Mouse (Mus musculus): ENCODE data around the gene Brinp3. TPM values are rescaled to one million over a fixed set of nuclear protein-coding genes. Genes with fewer than 3 reads are reported as not detected.

The Brinp3 gene
- not detected for total RNA-seq (2021)
- long read RNA-seq, experiment 1: 0 reads
- long read RNA-seq, experiment 2: 0 reads

DNA sequence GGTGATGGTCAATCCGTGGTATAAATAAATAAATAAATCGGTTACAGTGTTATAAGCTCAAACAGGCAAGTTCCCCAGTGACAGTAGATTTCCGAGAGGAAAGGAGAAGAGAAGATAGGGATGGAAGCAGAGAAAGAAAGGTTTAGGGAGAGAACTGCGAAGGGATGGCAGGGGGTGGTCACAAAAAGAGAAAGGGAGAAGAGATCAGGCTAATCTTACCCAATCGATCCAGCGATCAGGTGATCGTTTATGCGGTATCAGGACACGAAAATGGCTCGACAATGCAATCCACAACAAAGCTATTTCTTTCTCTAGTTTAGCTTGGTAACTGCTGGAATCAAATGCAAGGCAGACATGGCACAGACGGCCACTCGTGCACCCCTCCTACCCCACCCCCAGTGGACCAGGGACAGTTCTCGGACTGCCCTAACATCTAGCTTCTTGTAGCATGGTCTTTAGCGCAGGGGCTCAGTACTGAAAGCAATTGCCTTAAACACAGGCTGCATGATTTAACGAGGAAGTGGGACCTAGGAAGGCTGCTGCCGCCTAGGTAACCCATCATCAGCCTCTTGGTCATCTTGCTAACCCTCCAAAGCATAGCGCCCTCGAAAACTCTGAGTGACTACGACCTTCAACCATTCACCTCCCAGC lies at the start of gene Brinp3:
Brinp3 (plus strand) TSS at position 80 of the 651 bp plus-strand sequence.
- no peak for DNase-seq
- intact Hi-C loops (cut with DNase I): no loop called here
- H3K27ac ChIP-seq: no peak within 1 kb of the TSS
- H3K4me3 ChIP-seq: peak within 1 kb of the TSS; percentile 23; the same call in 1 of the 2 replicates
- TF ChIP-seq CTCF (IDR thresholded peaks at IDR 0.05): no peak

GRCm38 (mm10) chr1:146494221-146494620 lies 339 bp upstream of the Brinp3 start:
- 0 out of 2 replicates have a peak overlapping the region, but pooled peaks have one; percentile 23 for H3K4me3 ChIP-seq
- intact Hi-C loops (cut with DNase I): no loop called here
- DNase-seq: no peak
- no peak for TF ChIP-seq CTCF (IDR thresholded peaks at IDR 0.05)
- H3K27ac ChIP-seq: no peak overlapping the region

- no peak for TF ChIP-seq CTCF (IDR thresholded peaks at IDR 0.05)
- intact Hi-C loops (cut with DNase I): no loop called here
- no peak overlapping the region for H3K4me3 ChIP-seq
- no peak for DNase-seq
- no peak overlapping the region for H3K27ac ChIP-seq
These were observed 826 bp downstream of the Brinp3 start for GRCm38 (mm10) chr1:146495386-146495785.

DNA sequence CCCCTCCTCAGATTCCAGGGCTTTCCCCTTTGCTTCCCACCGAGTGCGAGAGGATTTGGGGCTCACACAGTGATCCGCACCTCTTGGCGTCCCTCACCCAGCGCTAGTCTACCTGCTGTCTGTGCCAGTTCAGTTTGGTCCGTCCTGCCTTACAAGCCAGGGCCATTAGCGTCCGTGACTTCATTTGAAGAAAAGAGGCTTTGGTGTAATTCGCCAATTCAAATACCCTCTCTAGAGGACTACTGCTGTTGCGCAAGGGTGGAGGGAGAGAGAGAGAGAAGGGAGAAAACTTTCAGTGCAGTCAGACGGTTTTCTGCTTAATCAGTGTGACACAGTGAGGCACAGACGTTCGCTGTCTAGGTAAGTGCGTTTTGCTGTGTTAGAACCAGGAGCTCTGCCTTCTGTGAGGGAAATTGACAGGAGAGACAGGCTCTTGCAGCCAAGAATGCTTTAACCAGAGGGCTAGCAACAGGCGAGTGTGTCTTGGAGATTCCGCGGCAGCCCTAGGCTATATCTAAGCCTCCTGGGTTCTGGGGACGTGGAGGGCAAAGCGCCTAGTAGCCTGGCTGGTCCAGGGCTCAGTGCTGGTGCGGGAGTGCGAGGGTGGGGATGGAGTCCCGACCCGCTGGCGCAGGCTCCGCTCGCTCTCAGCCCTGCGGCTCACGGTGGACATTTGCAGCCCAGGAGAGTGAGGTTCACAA lies 3.0 kb downstream of the Brinp3 start:
- H3K27ac ChIP-seq: no peak overlapping the region
- intact Hi-C loops (cut with DNase I): no loop called here
- TF ChIP-seq CTCF (IDR thresholded peaks at IDR 0.05): no peak
- H3K4me3 ChIP-seq: peak overlapping the region; percentile 35
- no peak for DNase-seq

DNA sequence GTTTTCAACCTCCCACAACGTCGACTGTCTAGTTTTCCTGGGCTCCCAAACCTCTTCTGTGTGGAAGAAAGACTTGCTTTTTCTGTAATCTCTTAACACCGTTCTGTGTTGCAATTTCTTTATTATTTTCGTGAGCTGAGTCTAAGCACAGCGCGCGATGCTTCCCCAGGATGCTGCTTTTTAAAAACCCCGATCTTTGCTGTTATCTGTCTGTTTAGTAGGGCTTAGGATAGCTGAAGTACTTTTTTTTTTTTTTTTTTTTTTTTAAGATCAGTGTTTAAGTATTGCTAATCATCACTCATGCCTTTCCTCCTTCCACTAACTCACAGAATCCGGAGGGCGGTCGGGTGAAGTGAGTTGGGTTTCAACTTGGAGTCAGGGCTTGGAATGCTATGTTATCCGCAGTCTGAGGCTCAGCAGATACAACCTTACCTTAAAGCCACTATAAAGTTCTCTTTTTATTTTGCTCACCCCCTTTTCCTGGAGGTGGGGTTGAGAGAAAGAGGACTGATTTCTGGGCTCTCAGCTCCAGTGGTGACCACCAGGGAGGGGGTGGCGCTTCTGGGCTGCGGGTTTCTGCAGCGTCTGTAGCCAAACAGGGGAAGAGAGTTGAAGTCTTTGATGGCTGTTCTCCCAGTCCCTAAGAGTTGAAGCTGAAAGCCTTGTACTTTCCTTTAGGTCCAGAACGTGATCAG lies 3.7 kb downstream of the Brinp3 start:
- intact Hi-C loops (cut with DNase I): no loop called here
- peak overlapping the region; percentile 35 for H3K4me3 ChIP-seq
- TF ChIP-seq CTCF (IDR thresholded peaks at IDR 0.05): no peak
- no peak for DNase-seq
- no peak overlapping the region for H3K27ac ChIP-seq

- no peak for TF ChIP-seq CTCF (IDR thresholded peaks at IDR 0.05)
- H3K27ac ChIP-seq: no peak overlapping the region
- H3K4me3 ChIP-seq: no peak overlapping the region
- intact Hi-C loops (cut with DNase I): no loop called here
- no peak for DNase-seq
These were observed 4.2 kb downstream of the Brinp3 start for GRCm38 (mm10) chr1:146498780-146499114.

GRCm38 (mm10) chr1:146515377-146515776 lies 20.8 kb downstream of the Brinp3 start:
- intact Hi-C loops (cut with DNase I): no loop called here
- no peak overlapping the region for H3K4me3 ChIP-seq
- no peak overlapping the region for H3K27ac ChIP-seq
- no peak for DNase-seq
- no peak for TF ChIP-seq CTCF (IDR thresholded peaks at IDR 0.05)

- DNase-seq: no peak
- intact Hi-C loops (cut with DNase I): no loop called here
- TF ChIP-seq CTCF (IDR thresholded peaks at IDR 0.05): no peak
- Histone ChIP-seq H3K4me3 (no peak overlapping the region), H3K27ac (no peak overlapping the region)
These were observed 29.4 kb downstream of the Brinp3 start for GRCm38 (mm10) chr1:146523727-146524573.

DNA sequence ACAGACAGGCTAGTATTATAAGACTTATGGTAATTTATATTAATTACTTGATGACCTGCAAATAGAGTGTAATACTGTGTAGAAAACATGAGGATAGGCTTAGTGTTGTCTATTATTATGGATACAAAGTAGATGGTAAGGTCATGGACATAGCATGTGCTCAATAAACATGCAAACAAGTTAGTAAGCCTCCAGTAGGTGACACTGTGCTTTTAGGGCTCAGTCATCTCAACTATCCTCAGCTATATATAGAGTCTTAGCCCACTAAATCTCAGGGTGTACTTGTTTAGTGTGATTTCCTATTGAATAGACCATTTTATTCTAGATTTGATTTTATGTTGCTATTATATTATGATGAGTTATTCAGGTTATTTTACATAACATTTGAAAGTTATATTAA lies 34.0 kb downstream of the Brinp3 start:
- H3K4me3 ChIP-seq: no peak overlapping the region
- H3K27ac ChIP-seq: no peak overlapping the region
- TF ChIP-seq CTCF (IDR thresholded peaks at IDR 0.05): no peak
- DNase-seq: no peak
- intact Hi-C loops (cut with DNase I): no loop called here

DNA sequence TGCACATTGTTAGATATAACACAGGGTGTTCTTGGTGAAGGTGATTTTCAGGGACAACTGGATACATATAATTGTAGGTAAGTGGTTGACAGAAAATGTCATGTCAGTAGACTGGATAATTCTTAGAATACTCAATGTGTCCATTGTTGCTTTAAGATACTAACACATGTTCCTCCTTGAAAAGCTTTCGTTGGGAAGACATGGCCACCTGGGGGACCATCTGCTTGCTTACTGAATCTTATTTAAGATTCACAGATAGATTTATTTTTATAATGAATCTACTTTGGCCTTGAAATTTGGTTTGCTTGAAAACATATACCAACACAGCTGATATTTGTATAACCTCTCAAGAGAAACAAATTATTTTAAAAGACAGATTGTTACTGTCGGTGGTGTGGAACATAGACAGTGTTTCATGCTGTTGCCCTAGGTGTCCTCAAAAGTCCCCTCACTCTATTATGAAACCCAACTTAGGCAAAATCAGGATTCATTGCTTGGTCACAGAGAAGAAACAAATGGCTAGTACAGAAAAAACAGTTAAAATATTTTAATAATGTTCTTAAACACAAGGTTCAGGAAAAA lies 52.4 kb downstream of the Brinp3 start:
- H3K4me3 ChIP-seq: no peak overlapping the region
- DNase-seq: no peak
- intact Hi-C loops (cut with DNase I): no loop called here
- no peak for TF ChIP-seq CTCF (IDR thresholded peaks at IDR 0.05)
- H3K27ac ChIP-seq: no peak overlapping the region

GRCm38 (mm10) chr1:146556982-146557381 lies 62.4 kb downstream of the Brinp3 start:
- H3K27ac ChIP-seq: no peak overlapping the region
- DNase-seq: no peak
- no peak overlapping the region for H3K4me3 ChIP-seq
- intact Hi-C loops (cut with DNase I): no loop called here
- TF ChIP-seq CTCF (IDR thresholded peaks at IDR 0.05): no peak

- Histone ChIP-seq H3K27ac (no peak overlapping the region), H3K4me3 (no peak overlapping the region)
- DNase-seq: no peak
- intact Hi-C loops (cut with DNase I): no loop called here
- no peak for TF ChIP-seq CTCF (IDR thresholded peaks at IDR 0.05)
These were observed 67.6 kb downstream of the Brinp3 start for GRCm38 (mm10) chr1:146562144-146562543.

Measured in gastrocnemius, adult 2 months (tissue).